Mouse (Mus musculus) limb, embryonic 10.5 days (tissue): ENCODE results near the gene Psmd13. TPM values are rescaled to one million over a fixed set of nuclear protein-coding genes. Genes with fewer than 3 reads are reported as not detected.
A peak's percentile ranks its signal among the peaks of the same experiment; 100 is the strongest.

Source experiments
- DNase-seq: peaks from one replicate; pipeline ENCODE4 v3.0.0-alpha.2; 2017; ENCODE audit warnings: low spot score
- H3K27ac ChIP-seq: fragments of 300-500 bp; sonication (generic); 2 replicates; pipeline ENCODE4 v1.5.1; 2016; ENCODE audit warnings: mild to moderate bottlenecking
- H3K27me3 ChIP-seq: fragments of 300-500 bp; sonication (generic); 2 replicates; pipeline ENCODE4 v1.6.1; 2016; ENCODE audit warnings: low read depth, mild to moderate bottlenecking; ENCODE audit not compliant: poor library complexity, severe bottlenecking
- H3K36me3 ChIP-seq: fragments of 300-500 bp; sonication (generic); 2 replicates; pipeline ENCODE4 v1.6.1; 2016; ENCODE audit warnings: mild to moderate bottlenecking, moderate library complexity
- H3K4me1 ChIP-seq: fragments of 300-500 bp; sonication (generic); 2 replicates; pipeline ENCODE4 v1.6.1; 2016
- H3K4me3 ChIP-seq: fragments of 300-500 bp; sonication (generic); 2 replicates; pipeline ENCODE4 v1.5.1; 2016; ENCODE audit warnings: mild to moderate bottlenecking, moderate library complexity
- H3K9me3 ChIP-seq: fragments of 300-500 bp; sonication (generic); replicated peaks from 2 replicates; pipeline ENCODE4 v1.6.1; 2016; ENCODE audit warnings: mild to moderate bottlenecking
- WGBS: fragments of 180-500 bp; shearing (Covaris S2); methylation state at CpG from one replicate; pipeline ENCODE4 v1.1.7; 2016; 5-methylcytosine and 5-hydroxymethylcytosine counted together
- polyA plus RNA-seq: library from polyadenylated mRNA; unstranded; fragments of >200 nt; fragmentation: Nextera tagmentation; extraction: Ambion mirVana; gene quantifications from 2 replicates; pipeline ENCODE4 v1.2.1, GENCODE M21; 2016

Psmd13 gene
- polyA plus RNA-seq: 353 and 364 TPM in 2 replicates

GRCm38 (mm10) chr7:140881696-140882468 lies at the start of gene Psmd13, which contains the start of gene Sirt3:
Gene Psmd13 (plus strand): TSS chr7:140881968.
Gene Sirt3 (minus strand): TSS chr7:140882309.
- peak; percentile 96 for DNase-seq
- under 1% methylated on average over 59 of the region's 59 CpGs for WGBS
- Histone ChIP-seq H3K36me3 (peaks cover 39% of the 10 kb centered on the region), H3K9me3 (no peaks in the 10 kb centered on the region), H3K4me1 (peaks cover 16% of the 10 kb centered on the region), H3K27ac (peak within 1 kb of the TSS; percentile 90), H3K27me3 (no peaks in the 10 kb centered on the region), H3K4me3 (peak within 1 kb of the TSS; percentile 91)

- Histone ChIP-seq H3K9me3 (no peaks in the 10 kb centered on the region), H3K4me3 (no peak overlapping the region), H3K36me3 (no peaks in the 10 kb centered on the region), H3K4me1 (peaks cover 4% of the 10 kb centered on the region; the same call in 1 of the 2 replicates), H3K27me3 (0 out of 2 replicates have a peak, but pooled peaks cover 4% of the 10 kb centered on the region), H3K27ac (no peak overlapping the region)
- no peak for DNase-seq
- 91% methylated on average over 4 of the region's 4 CpGs for WGBS
Observed at GRCm38 (mm10) chr7:140833341-140833740, 48.4 kb upstream of the Psmd13 start.

- H3K27ac ChIP-seq: no peak within 1 kb of the TSS
- DNase-seq: no peak
- 45% methylated on average over 20 of the region's 20 CpGs for WGBS
- H3K27me3 ChIP-seq: peaks cover 14% of the 10 kb centered on the region
- H3K9me3 ChIP-seq: no peaks in the 10 kb centered on the region
- H3K36me3 ChIP-seq: no peaks in the 10 kb centered on the region
- H3K4me3 ChIP-seq: no peak within 1 kb of the TSS
- peaks cover 4% of the 10 kb centered on the region; the same call in 1 of the 2 replicates for H3K4me1 ChIP-seq
Observed at GRCm38 (mm10) chr7:140834968-140835757, 46.6 kb upstream of the Psmd13 start, which contains the start of gene Urah. Gene Urah (plus strand): TSS chr7:140835018.

- no peak overlapping the region for H3K27ac ChIP-seq
- peaks cover 20% of the 10 kb centered on the region for H3K27me3 ChIP-seq
- WGBS: 75% methylated on average over 2 of the region's 2 CpGs
- no peak overlapping the region for H3K4me3 ChIP-seq
- peaks cover 4% of the 10 kb centered on the region; the same call in 1 of the 2 replicates for H3K4me1 ChIP-seq
- no peaks in the 10 kb centered on the region for H3K9me3 ChIP-seq
- no peak for DNase-seq
- no peaks in the 10 kb centered on the region for H3K36me3 ChIP-seq
Observed at GRCm38 (mm10) chr7:140835758-140836087, 46.0 kb upstream of the Psmd13 start.

- no peak for DNase-seq
- H3K4me1 ChIP-seq: peaks cover 7% of the 10 kb centered on the region; the same call in 1 of the 2 replicates
- H3K36me3 ChIP-seq: no peaks in the 10 kb centered on the region
- H3K27me3 ChIP-seq: peaks cover 27% of the 10 kb centered on the region
- no peaks in the 10 kb centered on the region for H3K9me3 ChIP-seq
- 87% methylated on average over 9 of the region's 9 CpGs for WGBS
- H3K27ac ChIP-seq: no peak overlapping the region
- no peak overlapping the region for H3K4me3 ChIP-seq
Observed at GRCm38 (mm10) chr7:140836243-140837115, 45.3 kb upstream of the Psmd13 start.

GRCm38 (mm10) chr7:140839556-140839955 lies 42.2 kb upstream of the Psmd13 start:
- peaks cover 7% of the 10 kb centered on the region; the same call in 1 of the 2 replicates for H3K4me1 ChIP-seq
- peaks cover 56% of the 10 kb centered on the region for H3K27me3 ChIP-seq
- no peak overlapping the region for H3K4me3 ChIP-seq
- H3K9me3 ChIP-seq: no peaks in the 10 kb centered on the region
- no peak for DNase-seq
- H3K27ac ChIP-seq: no peak overlapping the region
- no peaks in the 10 kb centered on the region for H3K36me3 ChIP-seq
- 56% methylated on average over 5 of the region's 5 CpGs for WGBS

- peaks cover 53% of the 10 kb centered on the region for H3K27me3 ChIP-seq
- no peaks in the 10 kb centered on the region for H3K36me3 ChIP-seq
- H3K9me3 ChIP-seq: no peaks in the 10 kb centered on the region
- peaks cover 12% of the 10 kb centered on the region for H3K4me1 ChIP-seq
- H3K4me3 ChIP-seq: no peak overlapping the region
- 39% methylated on average over 19 of the region's 19 CpGs for WGBS
- DNase-seq: no peak
- H3K27ac ChIP-seq: no peak overlapping the region
Observed at GRCm38 (mm10) chr7:140840750-140841735, 40.7 kb upstream of the Psmd13 start.

- Histone ChIP-seq H3K27me3 (peaks cover 53% of the 10 kb centered on the region), H3K4me1 (peaks cover 12% of the 10 kb centered on the region), H3K27ac (no peak overlapping the region), H3K36me3 (no peaks in the 10 kb centered on the region), H3K9me3 (no peaks in the 10 kb centered on the region), H3K4me3 (no peak overlapping the region)
- 78% methylated on average over 7 of the region's 7 CpGs for WGBS
- no peak for DNase-seq
Observed at GRCm38 (mm10) chr7:140843806-140844205, 38.0 kb upstream of the Psmd13 start.

- peak; percentile 93 for DNase-seq
- H3K27me3 ChIP-seq: peaks cover 43% of the 10 kb centered on the region
- H3K4me1 ChIP-seq: peaks cover 12% of the 10 kb centered on the region
- H3K9me3 ChIP-seq: no peaks in the 10 kb centered on the region
- no peak within 1 kb of the TSS for H3K27ac ChIP-seq
- H3K4me3 ChIP-seq: no peak within 1 kb of the TSS
- H3K36me3 ChIP-seq: no peaks in the 10 kb centered on the region
- 32% methylated on average over 14 of the region's 14 CpGs for WGBS
Observed at GRCm38 (mm10) chr7:140844905-140845665, 36.7 kb upstream of the Psmd13 start, which contains the start of gene Scgb1c1. Gene Scgb1c1 (plus strand): TSS chr7:140845547.

GRCm38 (mm10) chr7:140845683-140846082 lies 36.1 kb upstream of the Psmd13 start:
- H3K4me1 ChIP-seq: peaks cover 12% of the 10 kb centered on the region
- no peak for DNase-seq
- H3K36me3 ChIP-seq: no peaks in the 10 kb centered on the region
- no peak overlapping the region for H3K27ac ChIP-seq
- H3K9me3 ChIP-seq: no peaks in the 10 kb centered on the region
- H3K4me3 ChIP-seq: no peak overlapping the region
- 56% methylated on average over 4 of the region's 4 CpGs for WGBS
- peaks cover 37% of the 10 kb centered on the region for H3K27me3 ChIP-seq

GRCm38 (mm10) chr7:140846676-140847075 lies 35.1 kb upstream of the Psmd13 start:
- no peaks in the 10 kb centered on the region for H3K9me3 ChIP-seq
- H3K4me1 ChIP-seq: peaks cover 9% of the 10 kb centered on the region
- DNase-seq: no peak
- 88% methylated on average over 10 of the region's 10 CpGs for WGBS
- no peak overlapping the region for H3K4me3 ChIP-seq
- no peak overlapping the region for H3K27ac ChIP-seq
- H3K36me3 ChIP-seq: peaks cover 4% of the 10 kb centered on the region
- peaks cover 27% of the 10 kb centered on the region for H3K27me3 ChIP-seq
